Mouse (Mus musculus): Measurements from ENCODE around the gene Lrrfip2. TPM values are rescaled to one million over a fixed set of nuclear protein-coding genes. Genes with fewer than 3 reads are reported as not detected.

Gene Lrrfip2
- polyA plus RNA-seq, 3 experiments from 2014 or later, result 8.4 to 17.2 (median 17.0) TPM

- no peak for ATAC-seq
These were observed 106.0 kb downstream of the Lrrfip2 start for GRCm38 (mm10) chr9:111223406-111223805.

DNA sequence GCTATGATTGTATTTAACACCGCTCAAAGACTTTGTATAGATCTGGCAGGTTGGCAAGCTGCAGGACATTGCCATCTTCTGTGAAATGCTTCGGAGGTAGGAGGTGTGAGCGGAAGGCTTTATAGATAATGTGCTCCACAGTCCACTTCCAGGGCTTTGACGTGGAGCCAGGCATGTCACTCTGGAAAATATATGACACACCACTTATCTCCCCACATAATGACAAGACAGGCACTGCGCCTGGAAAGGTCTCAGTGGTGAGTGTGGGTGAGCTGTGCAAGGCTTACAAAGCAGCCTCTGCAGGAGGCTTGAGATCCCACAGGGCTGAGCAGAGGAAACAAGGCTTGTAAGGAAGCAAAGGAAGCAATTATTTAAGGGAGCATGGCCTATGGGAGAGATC lies 111.1 kb downstream of the Lrrfip2 start:
- ATAC-seq, result no peak

GRCm38 (mm10) chr9:111234701-111235100 lies 117.3 kb downstream of the Lrrfip2 start:
- ATAC-seq, result no peak

- ATAC-seq, result no peak
These were observed 120.3 kb downstream of the Lrrfip2 start for GRCm38 (mm10) chr9:111237726-111238125.

DNA sequence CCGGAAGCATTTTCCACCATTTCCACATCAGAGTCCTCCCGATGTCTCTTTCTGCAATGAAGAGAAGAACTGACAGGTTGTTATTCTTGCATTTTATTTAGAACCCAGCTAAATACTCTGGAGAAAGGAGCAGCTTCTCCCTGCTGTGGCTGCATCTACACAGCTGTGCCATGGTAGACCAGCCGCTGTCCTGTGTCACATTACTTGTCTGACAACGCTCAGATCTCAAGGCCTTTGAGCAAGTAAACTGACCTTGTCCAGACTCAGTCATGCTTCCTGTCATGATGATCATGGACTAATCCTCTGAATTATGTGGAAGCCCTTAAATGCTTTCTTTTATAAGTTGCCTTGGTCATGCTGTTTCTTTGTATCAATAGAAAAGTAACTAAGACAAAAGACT lies 122.4 kb downstream of the Lrrfip2 start:
- no peak for ATAC-seq

GRCm38 (mm10) chr9:111243384-111243783 lies 126.0 kb downstream of the Lrrfip2 start:
- ATAC-seq, result no peak

- no peak for ATAC-seq
These were observed 128.2 kb downstream of the Lrrfip2 start for GRCm38 (mm10) chr9:111245546-111245945.

GRCm38 (mm10) chr9:111247682-111248246 lies 130.4 kb downstream of the Lrrfip2 start:
- ATAC-seq, result no peak

DNA sequence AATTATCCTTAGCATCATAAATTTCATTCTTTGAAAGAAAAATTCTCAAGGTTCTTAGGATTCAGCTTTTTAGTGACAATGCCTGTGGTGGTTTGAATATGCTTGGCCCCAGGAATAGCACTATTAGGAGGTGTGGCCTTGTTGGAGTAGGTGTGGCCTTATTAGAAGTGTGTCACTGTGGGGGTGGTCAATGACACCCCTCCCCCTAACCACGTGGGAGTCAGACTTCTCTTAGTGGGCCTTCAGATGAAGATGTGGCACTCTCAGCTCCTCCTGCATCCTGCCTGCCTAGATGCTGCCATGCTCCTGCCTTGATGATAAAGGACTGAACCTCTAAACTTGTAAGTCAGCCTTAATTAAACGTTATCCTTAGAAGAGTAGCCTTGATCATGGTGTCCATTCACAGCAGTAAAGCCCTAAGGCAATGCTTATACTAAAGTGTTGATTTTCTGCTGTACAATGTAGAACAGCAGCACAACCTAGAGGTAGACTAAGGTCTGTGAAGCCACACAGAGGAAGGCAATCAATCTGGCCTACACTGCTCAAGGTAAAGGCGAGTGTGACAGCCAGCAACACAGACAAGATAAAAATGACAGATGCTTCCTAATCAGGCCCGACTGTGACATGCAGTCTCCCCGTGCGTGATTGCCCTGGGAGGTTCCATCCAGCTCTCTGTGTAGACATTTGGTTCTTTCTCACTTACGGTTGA lies 134.9 kb downstream of the Lrrfip2 start:
- no peak for ATAC-seq

- no peak for ATAC-seq
These were observed 143.1 kb downstream of the Lrrfip2 start for GRCm38 (mm10) chr9:111260360-111260985.

DNA sequence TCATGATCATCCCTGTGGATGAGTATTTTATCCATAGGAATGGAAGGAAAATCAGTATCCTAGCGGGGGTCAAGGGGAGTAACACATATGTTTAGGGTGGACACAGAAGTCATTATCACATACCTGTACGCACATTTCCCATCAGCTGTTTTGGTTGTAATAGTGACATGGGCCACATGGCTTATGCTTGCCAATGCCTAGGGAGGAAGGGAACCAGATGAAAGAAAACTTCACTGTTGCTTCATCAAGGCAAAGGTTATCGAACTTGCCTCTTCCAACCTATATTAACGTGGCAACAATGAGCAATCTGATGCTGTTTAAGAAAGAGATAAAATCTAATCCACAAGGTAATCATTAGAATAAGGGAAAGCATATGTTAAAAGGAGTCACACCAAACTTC lies 144.0 kb downstream of the Lrrfip2 start:
- ATAC-seq, result no peak

DNA sequence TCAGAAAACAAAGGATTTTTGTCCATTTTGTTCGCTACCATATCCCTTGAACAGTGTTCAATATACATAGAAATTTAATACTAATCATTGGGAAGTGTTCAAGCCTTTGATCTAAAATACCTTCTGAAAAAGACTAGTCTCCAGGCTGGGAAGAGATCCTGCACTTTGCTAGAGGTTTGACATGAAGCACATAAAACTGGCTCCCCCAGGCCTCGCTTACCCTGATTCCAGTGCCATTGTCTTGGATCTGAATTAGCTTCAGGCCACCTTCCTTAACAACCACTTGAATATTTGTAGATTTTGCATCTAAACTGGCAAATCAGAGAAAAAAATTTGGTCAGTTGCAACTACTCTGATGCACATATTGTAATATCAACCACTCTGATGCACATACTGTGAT lies 150.6 kb downstream of the Lrrfip2 start:
- no peak for ATAC-seq

DNA sequence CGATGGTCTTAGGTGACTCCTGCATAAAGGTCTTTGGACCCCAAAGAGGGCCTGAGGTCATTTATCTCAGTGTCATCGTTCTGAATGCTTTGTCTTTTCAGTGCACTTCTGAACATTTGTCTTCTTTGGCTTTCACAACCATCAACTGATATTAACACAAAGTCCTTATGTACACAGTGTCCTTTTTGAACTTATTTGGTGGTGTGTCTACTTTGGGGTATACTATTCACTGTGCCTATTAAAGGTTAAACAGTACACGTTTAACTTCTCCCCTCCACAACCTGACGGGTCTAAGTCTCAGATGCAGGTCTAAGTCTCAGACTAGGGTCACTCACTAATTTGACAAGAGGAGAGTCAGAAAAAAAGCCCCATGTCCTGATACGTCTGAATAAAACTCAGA lies 153.2 kb downstream of the Lrrfip2 start:
- no peak for ATAC-seq

- ATAC-seq, result peak; percentile 12
These were observed 153.7 kb downstream of the Lrrfip2 start for GRCm38 (mm10) chr9:111271056-111271433.

DNA sequence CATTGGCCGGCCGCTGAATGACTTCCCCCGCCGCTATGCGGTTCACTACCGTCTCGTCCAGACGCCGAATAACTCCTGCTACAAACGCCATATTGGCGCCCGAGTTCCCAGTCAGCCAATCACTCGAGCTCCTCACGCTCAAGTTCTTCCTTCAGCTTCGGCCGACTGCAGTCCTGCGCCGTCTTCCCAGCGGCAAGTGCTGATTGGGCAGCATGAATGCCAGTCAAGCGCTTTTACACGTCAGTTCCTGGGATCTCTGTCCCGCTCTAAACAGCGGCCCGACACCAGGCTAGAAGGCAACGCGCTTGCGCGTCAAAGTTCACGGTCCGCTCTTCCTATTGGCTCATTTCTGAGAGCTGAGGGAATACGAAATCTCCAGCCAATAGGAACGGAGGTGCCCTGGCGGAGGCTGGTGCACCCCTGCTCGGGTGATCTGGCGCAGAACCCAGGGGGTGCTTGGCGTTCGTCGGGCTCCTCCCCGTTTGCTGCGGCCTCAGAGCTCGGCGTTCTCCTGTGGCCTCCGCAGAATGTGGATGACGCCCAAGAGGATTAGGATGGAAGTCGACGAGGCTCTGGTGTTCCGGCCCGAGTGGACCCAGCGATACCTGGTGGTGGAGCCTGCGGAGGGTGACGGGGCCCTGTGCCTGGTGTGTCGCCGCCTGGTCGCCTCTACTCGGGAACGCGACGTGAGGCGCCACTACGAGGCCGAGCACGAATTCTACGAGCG lies 154.2 kb downstream of the Lrrfip2 start, which contains the start of the genes Mlh1 and Epm2aip1:
TSS of gene Mlh1 (minus strand) at position 358 of the 727 bp plus-strand sequence.
TSS of gene Epm2aip1 (plus strand) at position 496 of the 727 bp plus-strand sequence.
- ATAC-seq, result peak; percentile 90

DNA sequence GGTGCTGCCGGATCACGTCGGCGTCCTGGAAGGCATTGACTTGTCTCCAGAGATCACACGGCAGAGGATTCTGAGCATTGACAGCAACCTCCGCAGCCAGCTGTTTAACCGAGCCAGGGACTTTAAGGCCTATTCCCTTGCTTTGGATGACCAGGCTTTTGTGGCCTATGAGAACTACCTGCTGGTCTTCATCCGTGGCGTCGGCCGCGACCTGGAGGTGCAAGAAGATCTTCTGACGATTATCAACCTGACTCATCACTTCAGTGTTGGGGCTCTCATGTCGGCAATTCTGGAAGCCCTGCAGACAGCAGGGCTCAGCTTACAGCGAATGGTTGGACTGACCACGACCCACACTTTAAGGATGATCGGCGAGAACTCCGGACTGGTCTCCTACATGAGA lies 155.0 kb downstream of the Lrrfip2 start:
- ATAC-seq, result no peak

DNA sequence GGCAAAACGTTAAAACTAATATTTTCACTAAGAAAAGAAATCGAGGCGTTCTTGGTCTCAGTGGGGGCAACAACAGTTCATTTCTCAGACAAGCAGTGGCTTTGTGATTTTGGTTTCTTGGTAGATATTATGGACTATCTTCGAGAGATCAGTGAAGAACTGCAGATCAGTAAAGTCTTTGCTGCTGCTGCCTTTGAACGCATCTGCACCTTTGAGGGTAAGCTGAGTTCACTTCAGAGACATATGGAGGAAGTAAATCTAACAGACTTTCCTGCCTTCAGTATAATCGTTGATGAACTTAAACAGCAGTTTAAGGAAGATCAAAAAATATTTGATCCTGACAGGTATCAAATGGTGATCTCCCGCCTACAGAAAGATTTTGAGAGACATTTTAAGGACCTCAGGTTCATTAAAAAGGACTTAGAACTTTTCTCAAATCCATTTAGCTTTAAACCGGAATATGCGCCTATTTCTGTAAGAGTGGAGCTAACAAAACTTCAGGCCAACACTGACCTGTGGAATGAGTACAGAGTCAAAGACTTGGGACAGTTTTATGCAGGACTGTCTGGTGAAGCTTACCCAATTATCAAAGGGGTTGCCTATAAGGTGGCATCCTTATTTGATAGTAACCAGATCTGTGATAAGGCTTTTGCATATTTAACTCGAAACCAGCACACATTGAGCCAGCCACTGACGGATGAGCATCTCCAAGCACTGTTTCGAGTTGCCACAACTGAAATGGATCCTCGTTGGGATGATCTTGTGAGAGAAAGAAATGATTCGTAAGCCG lies 155.8 kb downstream of the Lrrfip2 start:
- no peak for ATAC-seq

GRCm38 (mm10) chr9:111273958-111274357 lies 156.6 kb downstream of the Lrrfip2 start:
- ATAC-seq, result no peak

DNA sequence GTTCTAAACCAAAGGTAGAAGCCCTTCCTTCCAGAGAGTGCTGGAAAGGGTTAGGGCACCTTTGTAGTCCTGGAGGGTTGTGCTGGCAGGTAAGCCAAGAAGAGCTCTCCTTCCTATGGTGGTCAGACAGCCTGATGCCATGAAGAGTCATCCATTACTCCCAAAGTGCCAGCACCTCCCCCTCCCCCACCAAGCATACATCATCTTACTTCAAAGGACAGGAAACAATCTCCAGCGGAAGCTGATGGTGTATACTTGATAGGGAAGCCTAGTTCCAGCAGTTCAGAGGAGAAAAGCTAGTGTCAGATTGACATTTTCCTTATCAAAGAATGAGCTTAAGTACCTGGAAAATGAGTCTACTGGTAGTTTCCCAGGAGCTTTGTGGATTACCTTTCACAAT lies 157.8 kb downstream of the Lrrfip2 start:
- ATAC-seq, result no peak
